Mouse (Mus musculus): ENCODE measurements around the gene Nr4a2. TPM values are rescaled to one million over a fixed set of nuclear protein-coding genes. Genes with fewer than 3 reads are reported as not detected.

The Nr4a2 gene
- polyA plus RNA-seq, 1 experiment from 2014 or later, result 0.31 TPM

DNA sequence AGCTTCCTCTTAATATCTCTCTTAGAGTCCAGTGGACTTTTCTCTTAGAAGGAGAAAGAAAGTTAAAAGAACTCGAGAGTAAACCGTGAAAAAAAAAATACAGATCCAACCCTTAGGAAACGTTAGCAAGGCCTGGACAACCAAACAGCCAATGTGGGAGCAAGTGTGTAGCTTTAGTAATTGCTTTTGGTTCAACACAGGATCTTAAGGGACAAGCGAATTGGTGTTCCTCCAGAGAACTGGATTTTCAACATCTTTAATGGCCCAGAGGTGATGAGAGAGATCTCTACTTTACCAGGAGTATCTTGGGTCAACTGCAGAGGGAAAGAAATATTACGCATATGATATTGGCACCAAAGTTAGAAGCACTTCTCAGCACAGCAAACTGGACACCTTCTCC is 10.4 kb downstream of the Nr4a2 start:
- WGBS (ENCODE audit: insufficient replicate concordance), result 28% methylated on average over 5 of the region's 5 CpGs
- peaks cover 13% of the 10 kb centered on the region for H3K4me1 ChIP-seq (ENCODE audit: control insufficient read depth, low read depth, low read length)
- H3K4me2 ChIP-seq (ENCODE audit: low read depth, low read length), result no peak overlapping the region
- no peak overlapping the region for H3K4me3 ChIP-seq (ENCODE audit: low read depth, low read length)
- no peaks in the 10 kb centered on the region for H3K36me3 ChIP-seq (ENCODE audit: control insufficient read depth, insufficient read depth)
- no peaks in the 10 kb centered on the region for H3K9me3 ChIP-seq (replicated peaks; ENCODE audit: control insufficient read depth, low read length)
- no peak overlapping the region for H3K27ac ChIP-seq (ENCODE audit: low read length)
- H3K27me3 ChIP-seq (ENCODE audit: control insufficient read depth, insufficient read depth, low read depth, low read length), result peaks cover 75% of the 10 kb centered on the region
- no peak overlapping the region for H3K9ac ChIP-seq (ENCODE audit: low read depth, low read length)
- ATAC-seq (ENCODE audit: low read depth), result no peak

- Histone ChIP-seq H3K27me3 (ENCODE audit: control insufficient read depth, insufficient read depth, low read depth, low read length) (peaks cover 79% of the 10 kb centered on the region), H3K4me2 (ENCODE audit: low read depth, low read length) (no peak overlapping the region), H3K36me3 (ENCODE audit: control insufficient read depth, insufficient read depth) (no peaks in the 10 kb centered on the region), H3K9ac (ENCODE audit: low read depth, low read length) (no peak overlapping the region), H3K27ac (ENCODE audit: low read length) (no peak overlapping the region), H3K9me3 (replicated peaks; ENCODE audit: control insufficient read depth, low read length) (no peaks in the 10 kb centered on the region), H3K4me3 (ENCODE audit: low read depth, low read length) (no peak overlapping the region), H3K4me1 (ENCODE audit: control insufficient read depth, low read depth, low read length) (peaks cover 13% of the 10 kb centered on the region)
- ATAC-seq (ENCODE audit: low read depth), result no peak
- WGBS (ENCODE audit: insufficient replicate concordance), result 25% methylated on average over 6 of the region's 6 CpGs
Measured at GRCm38 (mm10) chr2:57112949-57113348, 10.9 kb downstream of the Nr4a2 start.

- Histone ChIP-seq H3K27me3 (ENCODE audit: control insufficient read depth, insufficient read depth, low read depth, low read length) (peaks cover 85% of the 10 kb centered on the region), H3K9me3 (replicated peaks; ENCODE audit: control insufficient read depth, low read length) (no peaks in the 10 kb centered on the region), H3K4me1 (ENCODE audit: control insufficient read depth, low read depth, low read length) (peaks cover 13% of the 10 kb centered on the region), H3K4me3 (ENCODE audit: low read depth, low read length) (no peak overlapping the region), H3K4me2 (ENCODE audit: low read depth, low read length) (no peak overlapping the region), H3K27ac (ENCODE audit: low read length) (no peak overlapping the region), H3K9ac (ENCODE audit: low read depth, low read length) (no peak overlapping the region), H3K36me3 (ENCODE audit: control insufficient read depth, insufficient read depth) (no peaks in the 10 kb centered on the region)
- WGBS (ENCODE audit: insufficient replicate concordance), result 8% methylated on average over 38 of the region's 38 CpGs
- no peak for ATAC-seq (ENCODE audit: low read depth)
Measured at GRCm38 (mm10) chr2:57111791-57112538, 11.8 kb downstream of the Nr4a2 start.

DNA sequence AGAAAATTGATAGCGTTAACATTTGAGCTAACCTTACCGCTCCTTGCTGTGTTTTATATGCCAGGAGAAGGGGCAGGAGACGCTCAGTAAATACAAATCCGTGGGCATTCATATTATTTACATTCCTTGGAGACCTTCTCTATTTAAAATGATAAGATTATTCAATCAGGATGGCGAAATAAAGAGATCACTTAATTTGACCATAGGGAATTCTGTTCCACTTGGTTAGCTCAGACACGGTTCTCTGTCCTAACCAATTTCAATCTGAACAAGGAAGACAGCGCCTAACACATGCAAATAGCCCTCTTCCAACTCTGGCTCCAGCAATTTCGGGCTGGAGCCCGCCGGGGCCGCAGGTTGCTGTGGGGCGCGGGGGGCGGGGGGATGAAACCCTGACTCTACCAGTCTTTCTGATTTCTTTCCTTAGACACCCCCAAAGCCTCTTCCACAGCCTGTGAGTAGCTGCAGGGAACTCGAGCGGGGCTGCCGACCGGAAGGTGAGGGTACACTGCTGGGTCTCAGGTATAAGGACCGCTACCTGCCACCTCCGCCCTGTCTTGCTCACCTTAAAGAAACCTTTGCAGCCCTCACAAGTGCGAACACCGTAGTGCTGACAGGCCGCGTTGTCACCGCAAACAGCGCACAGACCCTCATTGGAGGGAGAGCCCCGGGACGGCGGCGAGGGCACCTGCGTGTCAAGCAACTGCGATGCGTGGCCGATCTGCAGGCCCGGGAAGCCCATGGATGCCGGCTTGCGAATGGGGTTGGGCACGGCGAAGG is 12.6 kb downstream of the Nr4a2 start:
- ATAC-seq (ENCODE audit: low read depth), result no peak
- no peaks in the 10 kb centered on the region for H3K9me3 ChIP-seq (replicated peaks; ENCODE audit: control insufficient read depth, low read length)
- no peak overlapping the region for H3K4me3 ChIP-seq (ENCODE audit: low read depth, low read length)
- H3K4me1 ChIP-seq (ENCODE audit: control insufficient read depth, low read depth, low read length), result peaks cover 13% of the 10 kb centered on the region
- H3K27ac ChIP-seq (ENCODE audit: low read length), result no peak overlapping the region
- 6% methylated on average over 39 of the region's 39 CpGs for WGBS (ENCODE audit: insufficient replicate concordance)
- H3K36me3 ChIP-seq (ENCODE audit: control insufficient read depth, insufficient read depth), result no peaks in the 10 kb centered on the region
- peaks cover 86% of the 10 kb centered on the region for H3K27me3 ChIP-seq (ENCODE audit: control insufficient read depth, insufficient read depth, low read depth, low read length)
- no peak overlapping the region for H3K9ac ChIP-seq (ENCODE audit: low read depth, low read length)
- no peak overlapping the region for H3K4me2 ChIP-seq (ENCODE audit: low read depth, low read length)

DNA sequence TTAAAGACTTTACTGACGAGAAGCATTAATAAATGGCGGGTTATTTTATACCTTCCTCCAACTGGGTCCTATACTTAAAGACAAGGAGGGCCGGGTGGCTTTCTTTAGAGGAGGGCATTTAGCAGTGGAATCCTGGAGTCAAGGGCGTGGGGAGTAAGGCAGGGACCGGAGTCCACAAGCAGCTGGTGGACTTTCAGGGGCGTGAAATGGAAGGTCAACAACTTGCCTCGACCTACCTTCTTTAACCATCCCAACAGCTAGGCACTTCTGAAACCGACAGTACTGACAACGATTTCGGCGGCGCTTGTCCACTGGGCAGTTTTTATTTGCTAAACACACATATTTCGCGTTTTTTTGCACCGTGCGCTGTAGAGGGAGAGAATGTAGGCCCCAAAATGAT is 13.4 kb downstream of the Nr4a2 start:
- Histone ChIP-seq H3K4me3 (ENCODE audit: low read depth, low read length) (no peak overlapping the region), H3K4me1 (ENCODE audit: control insufficient read depth, low read depth, low read length) (peaks cover 7% of the 10 kb centered on the region), H3K9me3 (replicated peaks; ENCODE audit: control insufficient read depth, low read length) (no peaks in the 10 kb centered on the region), H3K36me3 (ENCODE audit: control insufficient read depth, insufficient read depth) (no peaks in the 10 kb centered on the region), H3K9ac (ENCODE audit: low read depth, low read length) (no peak overlapping the region), H3K4me2 (ENCODE audit: low read depth, low read length) (no peak overlapping the region), H3K27me3 (ENCODE audit: control insufficient read depth, insufficient read depth, low read depth, low read length) (peaks cover 88% of the 10 kb centered on the region), H3K27ac (ENCODE audit: low read length) (no peak overlapping the region)
- 10% methylated on average over 16 of the region's 16 CpGs for WGBS (ENCODE audit: insufficient replicate concordance)
- no peak for ATAC-seq (ENCODE audit: low read depth)

GRCm38 (mm10) chr2:57109926-57110325 is 13.9 kb downstream of the Nr4a2 start:
- no peak overlapping the region for H3K9ac ChIP-seq (ENCODE audit: low read depth, low read length)
- no peak overlapping the region for H3K4me3 ChIP-seq (ENCODE audit: low read depth, low read length)
- peaks cover 88% of the 10 kb centered on the region for H3K27me3 ChIP-seq (ENCODE audit: control insufficient read depth, insufficient read depth, low read depth, low read length)
- no peaks in the 10 kb centered on the region for H3K36me3 ChIP-seq (ENCODE audit: control insufficient read depth, insufficient read depth)
- peaks cover 3% of the 10 kb centered on the region for H3K4me1 ChIP-seq (ENCODE audit: control insufficient read depth, low read depth, low read length)
- no peak for ATAC-seq (ENCODE audit: low read depth)
- no peak overlapping the region for H3K27ac ChIP-seq (ENCODE audit: low read length)
- H3K4me2 ChIP-seq (ENCODE audit: low read depth, low read length), result no peak overlapping the region
- no peaks in the 10 kb centered on the region for H3K9me3 ChIP-seq (replicated peaks; ENCODE audit: control insufficient read depth, low read length)
- 6% methylated on average over 14 of the region's 14 CpGs for WGBS (ENCODE audit: insufficient replicate concordance)

DNA sequence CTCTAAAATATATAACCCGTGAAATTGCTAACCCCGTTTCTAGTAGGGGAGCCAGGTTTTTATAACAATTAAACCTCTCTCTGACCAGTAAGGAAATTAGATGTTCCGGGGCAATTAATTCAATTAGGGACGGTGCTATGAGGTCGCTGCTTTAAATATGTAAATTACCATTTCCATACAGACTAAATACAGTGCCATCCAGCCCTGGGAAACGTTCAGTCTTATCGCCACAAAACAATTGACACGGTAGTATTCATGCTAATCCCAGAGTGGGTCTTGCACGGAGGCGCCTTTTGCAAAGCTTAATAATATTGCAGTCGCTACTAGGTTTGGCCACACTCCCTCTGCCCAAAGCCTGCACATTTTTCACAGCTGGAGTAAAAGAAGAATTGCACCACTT is 14.5 kb downstream of the Nr4a2 start:
- Histone ChIP-seq H3K27me3 (ENCODE audit: control insufficient read depth, insufficient read depth, low read depth, low read length) (peaks cover 88% of the 10 kb centered on the region), H3K4me1 (ENCODE audit: control insufficient read depth, low read depth, low read length) (peaks cover 3% of the 10 kb centered on the region), H3K9ac (ENCODE audit: low read depth, low read length) (no peak overlapping the region), H3K27ac (ENCODE audit: low read length) (no peak overlapping the region), H3K36me3 (ENCODE audit: control insufficient read depth, insufficient read depth) (no peaks in the 10 kb centered on the region), H3K4me3 (ENCODE audit: low read depth, low read length) (no peak overlapping the region), H3K4me2 (ENCODE audit: low read depth, low read length) (no peak overlapping the region), H3K9me3 (replicated peaks; ENCODE audit: control insufficient read depth, low read length) (no peaks in the 10 kb centered on the region)
- ATAC-seq (ENCODE audit: low read depth), result no peak
- WGBS (ENCODE audit: insufficient replicate concordance), result 6% methylated on average over 11 of the region's 11 CpGs

DNA sequence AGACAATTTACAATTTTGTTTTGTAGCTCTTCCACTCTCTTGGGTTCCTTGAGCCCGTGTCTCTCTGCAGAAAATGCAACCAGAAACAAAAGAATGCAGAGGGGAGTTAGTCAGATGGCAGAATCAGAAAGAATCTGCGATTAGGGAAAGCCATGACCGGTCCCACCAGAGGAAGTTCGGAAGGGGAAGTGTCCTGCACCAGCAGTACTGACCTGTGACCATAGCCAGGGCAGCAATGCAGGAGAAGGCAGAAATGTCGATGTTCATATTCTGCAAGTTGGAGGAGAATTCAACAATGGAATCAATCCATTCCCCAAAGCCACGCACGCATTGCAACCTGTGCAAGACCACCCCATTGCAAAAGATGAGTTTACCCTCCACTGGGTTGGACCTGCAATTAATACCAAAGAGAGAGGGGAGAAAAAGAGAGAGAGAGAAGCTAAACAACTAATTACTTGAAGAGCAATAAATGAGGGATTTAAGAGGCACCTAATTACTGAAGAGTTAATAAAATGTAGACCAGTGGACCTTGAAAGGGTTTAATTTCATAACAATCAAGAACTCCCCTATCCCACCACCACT is 15.4 kb downstream of the Nr4a2 start:
- no peaks in the 10 kb centered on the region for H3K36me3 ChIP-seq (ENCODE audit: control insufficient read depth, insufficient read depth)
- H3K4me3 ChIP-seq (ENCODE audit: low read depth, low read length), result no peak overlapping the region
- H3K4me1 ChIP-seq (ENCODE audit: control insufficient read depth, low read depth, low read length), result no peaks in the 10 kb centered on the region
- ATAC-seq (ENCODE audit: low read depth), result no peak
- 10% methylated on average over 7 of the region's 7 CpGs for WGBS (ENCODE audit: insufficient replicate concordance)
- no peak overlapping the region for H3K9ac ChIP-seq (ENCODE audit: low read depth, low read length)
- no peak overlapping the region for H3K27ac ChIP-seq (ENCODE audit: low read length)
- no peaks in the 10 kb centered on the region for H3K9me3 ChIP-seq (replicated peaks; ENCODE audit: control insufficient read depth, low read length)
- no peak overlapping the region for H3K4me2 ChIP-seq (ENCODE audit: low read depth, low read length)
- peaks cover 88% of the 10 kb centered on the region for H3K27me3 ChIP-seq (ENCODE audit: control insufficient read depth, insufficient read depth, low read depth, low read length)

- no peak overlapping the region for H3K9ac ChIP-seq (ENCODE audit: low read depth, low read length)
- no peak for ATAC-seq (ENCODE audit: low read depth)
- WGBS (ENCODE audit: insufficient replicate concordance), result 6% methylated on average over 7 of the region's 7 CpGs
- no peak overlapping the region for H3K4me3 ChIP-seq (ENCODE audit: low read depth, low read length)
- no peaks in the 10 kb centered on the region for H3K4me1 ChIP-seq (ENCODE audit: control insufficient read depth, low read depth, low read length)
- no peak overlapping the region for H3K4me2 ChIP-seq (ENCODE audit: low read depth, low read length)
- H3K27me3 ChIP-seq (ENCODE audit: control insufficient read depth, insufficient read depth, low read depth, low read length), result peaks cover 88% of the 10 kb centered on the region
- no peak overlapping the region for H3K27ac ChIP-seq (ENCODE audit: low read length)
- no peaks in the 10 kb centered on the region for H3K36me3 ChIP-seq (ENCODE audit: control insufficient read depth, insufficient read depth)
- H3K9me3 ChIP-seq (replicated peaks; ENCODE audit: control insufficient read depth, low read length), result no peaks in the 10 kb centered on the region
Measured at GRCm38 (mm10) chr2:57105401-57105800, 18.4 kb downstream of the Nr4a2 start.
